Mouse (Mus musculus) macrophage (primary cell): ENCODE results near the gene Rnf114. TPM values are rescaled to one million over a fixed set of nuclear protein-coding genes. Genes with fewer than 3 reads are reported as not detected.

Experiments
- polyA plus RNA-seq: library from polyadenylated mRNA; stranded (reverse); fragments of 250-400 nt; gene quantifications from 3 replicates; pipeline ENCODE4 v1.2.4, GENCODE M21; 2018; ENCODE audit warnings: inconsistent platforms

Rnf114 gene
- polyA plus RNA-seq, 1 experiment from 2014 or later: 48.9 TPM

Other genes starting within 250 kb of the Rnf114 start
- 64.6 to 115 TPM (median 81.1 TPM) in 3 replicates for gene B4galt5, start 143.5 kb upstream of the Rnf114 start, polyA plus RNA-seq
- 16.4 to 30.0 TPM (median 19.1 TPM) in 3 replicates for gene Slc9a8, start 70.9 kb upstream of the Rnf114 start, polyA plus RNA-seq
- 11.7 to 18.0 TPM (median 14.0 TPM) in 3 replicates for gene Spata2, start 242 bp downstream of the Rnf114 start, polyA plus RNA-seq
- gene Snai1, start 45.5 kb downstream of the Rnf114 start, polyA plus RNA-seq: not detected in 3 replicates
- 152 to 209 TPM (median 172 TPM) in 3 replicates for gene Ube2v1, start 139.4 kb downstream of the Rnf114 start, polyA plus RNA-seq
- gene Gm20431, start 168.9 kb downstream of the Rnf114 start, polyA plus RNA-seq: not detected in 3 replicates
- gene Cebpb, start 196.3 kb downstream of the Rnf114 start, polyA plus RNA-seq: 4.8 to 33.5 TPM (median 23.5 TPM) in 3 replicates
- gene Tmem189, start 197.2 kb downstream of the Rnf114 start, polyA plus RNA-seq: 165 to 276 TPM (median 174 TPM) in 3 replicates